Mouse (Mus musculus): Measurements from ENCODE around the gene Pidd1.

DNA sequence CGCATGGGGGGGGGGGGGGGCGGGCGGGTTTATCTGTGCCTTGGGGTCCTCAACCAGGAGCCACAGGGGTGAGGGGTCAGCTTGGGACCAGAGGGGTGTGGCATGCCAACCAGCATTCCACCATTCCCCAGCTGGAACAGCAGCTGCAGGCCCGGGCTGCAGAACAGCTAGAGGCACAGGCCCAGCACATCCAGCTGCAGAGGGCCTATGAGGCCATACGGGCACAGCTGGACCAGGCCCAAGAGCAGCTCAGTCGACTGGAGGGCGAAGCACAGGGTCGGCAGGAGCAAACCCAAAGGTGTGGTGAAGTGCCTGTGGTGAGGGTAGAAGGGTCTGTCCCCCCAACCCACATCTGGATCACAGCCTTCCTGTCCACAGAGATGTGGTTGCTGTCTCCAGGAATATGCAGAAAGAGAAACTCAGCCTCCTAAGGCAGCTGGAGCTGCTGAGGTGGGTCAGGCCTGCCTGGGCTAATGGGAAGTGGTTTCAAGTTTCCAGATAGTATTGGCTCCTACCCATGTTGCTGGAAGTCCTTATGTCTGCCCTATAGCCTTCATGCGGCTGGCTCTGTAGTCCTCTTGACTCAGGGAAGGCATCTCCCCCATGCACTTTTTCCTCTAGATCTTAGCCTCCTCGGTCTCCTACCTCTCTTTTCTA is 21.7 kb upstream of the Pidd1 start:
- TF ChIP-seq POLR2A (IDR thresholded peaks at IDR 0.05; ENCODE audit: borderline replicate concordance, insufficient read depth, low read length) (no peak), CTCF (IDR thresholded peaks at IDR 0.05; ENCODE audit: borderline replicate concordance, insufficient read depth, low read depth, low read length) (no peak)
